Mouse (Mus musculus): Measurements from ENCODE around the gene Lgals7. TPM values are rescaled to one million over a fixed set of nuclear protein-coding genes. Genes with fewer than 3 reads are reported as not detected.
A peak's percentile ranks its signal among the peaks of the same experiment; 100 is the strongest.

Lgals7 gene
- polyA plus RNA-seq, 1 experiment, result 0.48 TPM

DNA sequence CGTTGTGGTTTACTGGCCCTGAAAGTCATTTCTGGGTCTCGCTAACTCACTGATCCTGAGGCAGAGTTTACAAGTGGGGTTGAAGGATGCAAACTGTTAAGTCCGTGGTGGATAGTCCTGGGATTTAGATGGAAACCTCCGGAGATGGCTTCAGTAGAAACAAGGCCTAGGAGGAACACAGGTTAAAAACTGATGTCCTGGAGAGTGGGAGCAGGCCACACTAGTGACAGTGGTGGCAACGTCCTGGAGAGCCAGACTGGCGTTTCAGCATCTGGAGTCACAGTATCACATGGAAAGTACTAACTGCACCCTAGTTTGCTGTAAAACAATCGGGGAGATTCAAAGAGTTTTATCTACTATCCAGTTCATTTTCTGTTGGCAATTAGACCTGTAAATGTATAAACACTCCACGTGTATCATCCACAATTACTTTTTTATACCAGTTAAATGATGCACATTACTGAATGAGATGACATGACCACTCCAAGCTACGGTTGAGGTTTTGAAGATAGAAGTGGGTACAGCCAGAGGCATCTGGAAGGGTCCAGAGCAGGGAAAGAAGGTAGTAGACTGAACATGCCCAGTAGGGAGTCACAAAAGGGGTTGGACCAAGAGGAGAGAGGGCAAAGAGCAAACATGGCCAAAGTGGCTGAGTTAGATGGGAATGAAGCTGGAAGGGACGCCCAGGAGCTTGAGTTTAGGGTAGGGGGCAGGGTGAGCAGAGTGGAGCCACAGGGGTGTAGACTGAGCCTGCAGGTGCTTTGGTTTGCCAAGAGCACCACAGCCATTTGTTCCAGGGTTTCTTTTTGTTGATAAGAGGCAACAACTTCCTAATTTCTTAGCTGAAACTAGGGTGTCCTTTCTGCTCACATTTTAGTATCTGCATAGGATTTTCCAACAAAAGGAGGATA, 40.4 kb upstream of the Lgals7 start:
- H3K4me3 ChIP-seq (ENCODE audit: extremely low read depth, insufficient read depth, insufficient read length), result no peak overlapping the region

DNA sequence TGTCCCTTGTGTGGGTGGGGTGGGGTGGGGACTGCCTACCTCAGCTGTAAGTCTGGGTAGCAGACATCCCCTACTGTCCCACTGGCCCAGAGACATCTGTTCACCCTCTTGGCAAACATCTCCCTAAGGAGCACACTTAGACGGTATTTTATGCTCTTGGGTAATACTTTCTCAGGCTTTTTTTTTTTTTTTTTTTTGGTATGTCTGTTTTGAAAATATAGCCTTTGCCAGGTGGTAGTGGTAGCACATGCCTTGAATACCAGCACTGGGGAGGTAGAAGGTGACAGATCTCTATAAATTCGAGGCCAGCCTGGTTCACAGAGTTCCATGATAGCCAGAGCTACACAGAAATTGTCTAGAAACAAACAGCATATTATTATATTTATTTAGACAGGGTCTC, 39.7 kb upstream of the Lgals7 start:
- peaks cover 28% of the 10 kb centered on the region for H3K36me3 ChIP-seq (ENCODE audit: control insufficient read depth, insufficient read depth, low read length)
- TF ChIP-seq CTCF (IDR thresholded peaks at IDR 0.05; ENCODE audit: extremely low read depth, insufficient read depth, insufficient read length, insufficient replicate concordance) (no peak), POLR2A (IDR thresholded peaks at IDR 0.05; ENCODE audit: low read depth, low read length) (no peak)
- peaks cover 11% of the 10 kb centered on the region; the same call in 1 of the 2 replicates for H3K4me1 ChIP-seq (ENCODE audit: control insufficient read depth, insufficient read depth, insufficient read length)
- no peak for DNase-seq (ENCODE audit: low read depth in 1 of 2, low spot score in 2 of 2)
- WGBS, result 17% methylated on average over 2 of the region's 2 CpGs
- no peak overlapping the region for H3K4me3 ChIP-seq (ENCODE audit: extremely low read depth, insufficient read depth, insufficient read length)
- no peaks in the 10 kb centered on the region for H3K27me3 ChIP-seq (ENCODE audit: control insufficient read depth, insufficient read depth, low read length)
- no peak overlapping the region for H3K27ac ChIP-seq (ENCODE audit: insufficient read depth, low read length)

More for the DNA sequence above, 40.4 kb upstream of the Lgals7 start:
- 67% methylated on average over 10 of the region's 10 CpGs for WGBS
- DNase-seq (ENCODE audit: low read depth in 1 of 2, low spot score in 2 of 2), result no peak
- TF ChIP-seq CTCF (IDR thresholded peaks at IDR 0.05; ENCODE audit: extremely low read depth, insufficient read depth, insufficient read length, insufficient replicate concordance) (no peak), POLR2A (IDR thresholded peaks at IDR 0.05; ENCODE audit: low read depth, low read length) (no peak)
- Histone ChIP-seq H3K27ac (ENCODE audit: insufficient read depth, low read length) (no peak overlapping the region), H3K4me1 (ENCODE audit: control insufficient read depth, insufficient read depth, insufficient read length) (peaks cover 11% of the 10 kb centered on the region; the same call in 1 of the 2 replicates), H3K36me3 (ENCODE audit: control insufficient read depth, insufficient read depth, low read length) (peaks cover 35% of the 10 kb centered on the region), H3K27me3 (ENCODE audit: control insufficient read depth, insufficient read depth, low read length) (no peaks in the 10 kb centered on the region)

DNA sequence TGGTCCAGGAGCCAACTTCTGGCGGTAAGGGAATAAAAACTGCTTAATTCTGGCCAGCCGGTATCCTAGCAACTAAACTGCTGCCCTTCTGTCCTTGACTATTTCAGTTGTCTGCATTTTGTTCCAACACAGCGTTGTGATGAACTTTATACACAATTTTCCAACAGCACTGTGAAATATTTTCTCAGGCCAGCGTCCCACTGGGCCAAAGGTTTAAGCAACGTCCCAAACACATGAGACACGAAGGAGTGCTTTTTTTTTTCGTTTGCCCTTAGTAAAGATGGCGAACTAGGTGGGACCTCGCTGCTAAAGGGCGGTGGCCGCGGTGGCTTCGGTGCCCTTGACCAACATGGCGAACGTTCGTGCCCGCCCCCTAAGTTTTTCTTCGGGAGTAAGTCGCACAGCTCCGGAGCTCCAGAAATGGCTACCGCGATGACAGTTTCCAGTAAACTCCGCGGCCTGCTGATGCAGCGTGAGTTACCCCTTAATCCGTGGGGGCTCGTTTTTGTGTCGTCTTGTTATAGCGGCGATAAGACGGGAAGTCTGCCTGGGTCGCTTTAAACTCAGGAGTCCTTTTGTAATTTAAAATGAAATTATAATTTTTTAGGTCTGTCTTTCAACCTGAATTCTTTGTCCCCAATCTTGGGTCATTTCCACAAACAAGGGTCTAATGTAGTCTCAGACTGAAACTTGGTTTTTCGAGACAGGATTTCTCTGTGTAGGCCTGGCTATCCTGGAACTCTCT, 38.5 kb upstream of the Lgals7 start, which contains the start of gene Ech1:
Gene Ech1, plus strand, starts transcription at position 277 of the 745 bp plus-strand sequence.
- Histone ChIP-seq H3K27me3 (ENCODE audit: control insufficient read depth, insufficient read depth, low read length) (no peaks in the 10 kb centered on the region), H3K4me3 (ENCODE audit: extremely low read depth, insufficient read depth, insufficient read length) (peak within 1 kb of the TSS; percentile 87), H3K36me3 (ENCODE audit: control insufficient read depth, insufficient read depth, low read length) (peaks cover 26% of the 10 kb centered on the region), H3K27ac (ENCODE audit: insufficient read depth, low read length) (peak within 1 kb of the TSS; percentile 84), H3K4me1 (ENCODE audit: control insufficient read depth, insufficient read depth, insufficient read length) (peaks cover 11% of the 10 kb centered on the region; the same call in 1 of the 2 replicates)
- peak; percentile 78 to 83 for DNase-seq (ENCODE audit: low read depth in 1 of 2, low spot score in 2 of 2)
- TF ChIP-seq POLR2A (IDR thresholded peaks at IDR 0.05; ENCODE audit: low read depth, low read length) (no peak; the same call in 1 of the 2 replicates), CTCF (IDR thresholded peaks at IDR 0.05; ENCODE audit: extremely low read depth, insufficient read depth, insufficient read length, insufficient replicate concordance) (no peak)
- WGBS, result 2% methylated on average over 33 of the region's 33 CpGs

DNA sequence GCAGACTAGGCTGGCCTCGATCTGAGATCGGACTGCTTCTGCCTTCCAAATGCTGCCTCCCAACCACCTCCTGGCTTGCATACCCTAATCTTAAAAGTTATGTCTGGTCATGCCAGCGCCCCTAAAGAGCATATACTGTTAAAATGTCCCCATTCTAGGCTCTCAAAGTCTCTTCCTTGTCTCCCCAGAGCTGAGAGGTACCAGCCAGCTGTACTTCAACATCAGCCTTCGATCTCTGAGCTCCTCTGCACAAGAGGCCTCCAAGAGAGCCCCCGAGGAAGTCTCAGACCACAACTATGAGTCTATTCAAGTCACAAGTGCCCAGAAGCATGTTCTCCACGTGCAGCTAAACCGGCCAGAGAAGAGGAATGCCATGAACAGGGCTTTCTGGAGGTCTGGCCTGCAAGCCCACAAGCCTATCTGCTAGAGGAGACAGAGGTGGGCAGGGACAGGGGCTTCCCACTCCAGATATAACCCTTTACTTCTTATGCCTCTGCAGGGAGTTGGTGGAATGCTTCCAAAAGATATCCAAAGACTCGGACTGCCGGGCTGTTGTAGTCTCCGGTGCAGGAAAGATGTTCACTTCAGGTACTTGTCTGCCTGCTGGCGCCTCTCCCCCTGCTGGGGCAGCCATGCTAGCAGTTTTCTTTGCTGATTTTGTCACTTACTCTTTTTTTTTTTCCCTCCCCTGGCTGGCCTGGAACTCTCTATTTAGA, 37.8 kb upstream of the Lgals7 start:
- H3K27ac ChIP-seq (ENCODE audit: insufficient read depth, low read length), result peak overlapping the region; percentile 84
- WGBS, result 28% methylated on average over 11 of the region's 11 CpGs
- peaks cover 21% of the 10 kb centered on the region for H3K36me3 ChIP-seq (ENCODE audit: control insufficient read depth, insufficient read depth, low read length)
- no peaks in the 10 kb centered on the region for H3K27me3 ChIP-seq (ENCODE audit: control insufficient read depth, insufficient read depth, low read length)
- no peak for DNase-seq (ENCODE audit: low read depth in 1 of 2, low spot score in 2 of 2)
- peak overlapping the region; percentile 87 for H3K4me3 ChIP-seq (ENCODE audit: extremely low read depth, insufficient read depth, insufficient read length)
- H3K4me1 ChIP-seq (ENCODE audit: control insufficient read depth, insufficient read depth, insufficient read length), result peaks cover 4% of the 10 kb centered on the region; the same call in 1 of the 2 replicates
- TF ChIP-seq POLR2A (IDR thresholded peaks at IDR 0.05; ENCODE audit: low read depth, low read length) (no peak), CTCF (IDR thresholded peaks at IDR 0.05; ENCODE audit: extremely low read depth, insufficient read depth, insufficient read length, insufficient replicate concordance) (no peak)

DNA sequence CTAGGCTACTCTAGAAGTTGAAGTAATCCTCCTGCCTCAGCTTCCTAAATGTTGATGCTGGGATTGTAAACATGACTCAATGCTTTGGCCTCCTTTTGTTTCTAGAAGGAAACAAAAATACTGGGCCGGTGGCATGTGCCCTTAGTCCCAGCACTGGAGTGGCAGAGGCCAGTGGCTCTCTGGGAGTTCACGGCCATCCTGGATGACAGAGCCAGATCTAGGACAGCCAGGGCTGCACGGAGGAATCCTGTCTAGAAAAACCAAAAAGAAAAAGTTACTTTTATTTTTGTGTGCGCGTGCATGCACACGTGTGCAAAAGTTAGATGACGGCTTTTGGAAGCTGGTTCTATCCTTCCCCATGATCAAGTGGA, 37.3 kb upstream of the Lgals7 start:
- H3K4me3 ChIP-seq (ENCODE audit: extremely low read depth, insufficient read depth, insufficient read length), result no peak overlapping the region
- H3K27me3 ChIP-seq (ENCODE audit: control insufficient read depth, insufficient read depth, low read length), result no peaks in the 10 kb centered on the region
- H3K36me3 ChIP-seq (ENCODE audit: control insufficient read depth, insufficient read depth, low read length), result peaks cover 19% of the 10 kb centered on the region
- no peak overlapping the region for H3K27ac ChIP-seq (ENCODE audit: insufficient read depth, low read length)
- DNase-seq (ENCODE audit: low read depth in 1 of 2, low spot score in 2 of 2), result no peak
- no peak for TF ChIP-seq POLR2A (IDR thresholded peaks at IDR 0.05; ENCODE audit: low read depth, low read length)
- TF ChIP-seq CTCF (IDR thresholded peaks at IDR 0.05; ENCODE audit: extremely low read depth, insufficient read depth, insufficient read length, insufficient replicate concordance), result no peak
- WGBS, result 92% methylated on average over 7 of the region's 7 CpGs
- peaks cover 2% of the 10 kb centered on the region; the same call in 1 of the 2 replicates for H3K4me1 ChIP-seq (ENCODE audit: control insufficient read depth, insufficient read depth, insufficient read length)

DNA sequence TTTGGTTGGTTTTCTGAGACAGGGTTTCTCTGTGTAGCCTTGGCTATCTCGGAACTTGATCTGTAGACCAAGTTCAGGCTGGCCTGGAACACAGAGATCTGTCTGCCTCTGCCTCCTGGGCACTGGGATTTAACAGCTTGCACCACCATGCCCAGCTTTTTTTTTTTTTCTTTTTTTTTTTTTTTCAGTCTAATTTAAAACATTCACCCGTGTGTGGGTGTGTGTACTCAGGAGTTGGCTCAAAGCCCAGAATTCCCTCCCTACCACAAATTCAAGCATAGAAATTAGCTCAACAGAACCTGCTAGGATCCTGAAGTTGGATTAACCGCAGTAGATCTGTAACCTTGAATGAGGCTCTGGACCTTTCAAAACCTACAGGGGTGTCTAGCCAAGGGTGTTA, 36.3 kb upstream of the Lgals7 start:
- Histone ChIP-seq H3K36me3 (ENCODE audit: control insufficient read depth, insufficient read depth, low read length) (peaks cover 19% of the 10 kb centered on the region), H3K4me3 (ENCODE audit: extremely low read depth, insufficient read depth, insufficient read length) (no peak overlapping the region)

More for the DNA sequence above, 36.3 kb upstream of the Lgals7 start:
- Histone ChIP-seq H3K27ac (ENCODE audit: insufficient read depth, low read length) (no peak overlapping the region), H3K4me1 (ENCODE audit: control insufficient read depth, insufficient read depth, insufficient read length) (peaks cover 8% of the 10 kb centered on the region; the same call in 1 of the 2 replicates), H3K27me3 (ENCODE audit: control insufficient read depth, insufficient read depth, low read length) (no peaks in the 10 kb centered on the region)
- no peak for DNase-seq (ENCODE audit: low read depth in 1 of 2, low spot score in 2 of 2)
- 60% methylated on average over 3 of the region's 3 CpGs for WGBS
- TF ChIP-seq CTCF (IDR thresholded peaks at IDR 0.05; ENCODE audit: extremely low read depth, insufficient read depth, insufficient read length, insufficient replicate concordance), result no peak
- no peak for TF ChIP-seq POLR2A (IDR thresholded peaks at IDR 0.05; ENCODE audit: low read depth, low read length)
